Mouse (Mus musculus) CH12.LX (cell line): ENCODE measurements around the gene Slc26a1. TPM values are rescaled to one million over a fixed set of nuclear protein-coding genes. Genes with fewer than 3 reads are reported as not detected.

Experiments used
- DNase-seq: peaks from one replicate; pipeline ENCODE4 v3.0.0-alpha.2; 2013; ENCODE audit errors: extremely low read depth
- H3K27ac ChIP-seq: 2 replicates; pipeline ENCODE4 v1.5.1; 2012; ENCODE audit warnings: low read depth, mild to moderate bottlenecking, control low read depth, moderate library complexity; ENCODE audit not compliant: insufficient read depth
- H3K27me3 ChIP-seq: replicated peaks from 2 replicates; pipeline ENCODE3; 2012; ENCODE audit warnings: inconsistent platforms
- H3K36me3 ChIP-seq, 2 experiments: replicated peaks in 1 of 2; 2 replicates each; pipeline versions ENCODE3 to v1.6.1; 2012; ENCODE audit warnings: inconsistent platforms in 1 of 2, low read length in 1 of 2, mild to moderate bottlenecking in 1 of 2, mixed read lengths in 1 of 2, moderate library complexity in 1 of 2; ENCODE audit not compliant: control insufficient read depth in 1 of 2, insufficient read depth in 1 of 2
- H3K4me1 ChIP-seq, 2 experiments: 2 replicates each; pipeline ENCODE4 v1.6.1; 2012; ENCODE audit warnings: inconsistent platforms in 1 of 2, moderate library complexity in 1 of 2; ENCODE audit not compliant: insufficient read depth in 2 of 2, control insufficient read depth in 1 of 2
- H3K4me2 ChIP-seq: 2 replicates; pipeline ENCODE4 v1.6.1; 2012; ENCODE audit warnings: low read depth, mild to moderate bottlenecking, control low read depth; ENCODE audit not compliant: poor library complexity, insufficient read depth, severe bottlenecking
- H3K4me3 ChIP-seq, 3 experiments: fragments of 150-350 bp in 1 of 3; sonication (generic) in 1 of 3; replicated peaks in 1 of 3; 2 replicates each; pipeline versions ENCODE3 to v1.5.1; 2011 to 2012; ENCODE audit warnings: low read depth in 2 of 3, low read length in 2 of 3, mild to moderate bottlenecking in 2 of 3, moderate library complexity in 2 of 3, control low read depth in 1 of 3, improper control_type of control experiment in 1 of 3, inconsistent platforms in 1 of 3, mixed read lengths in 1 of 3; ENCODE audit not compliant: poor library complexity in 1 of 3
- H3K79me2 ChIP-seq: replicated peaks from 2 replicates; pipeline ENCODE4 v1.6.1; 2012; ENCODE audit warnings: mild to moderate bottlenecking, moderate library complexity; ENCODE audit not compliant: control insufficient read depth, poor library complexity, insufficient read depth, severe bottlenecking; ENCODE audit errors: extremely low read depth
- H3K9ac ChIP-seq: 2 replicates; pipeline ENCODE4 v1.6.1; 2012; ENCODE audit warnings: low read depth, mild to moderate bottlenecking, control low read depth, moderate library complexity; ENCODE audit not compliant: insufficient read depth
- H3K9me3 ChIP-seq: replicated peaks from 2 replicates; pipeline ENCODE3; 2012; ENCODE audit warnings: low read length, inconsistent platforms, mixed read lengths
- CHD1 ChIP-seq: IDR thresholded peaks from 2 replicates; pipeline ENCODE4 v1.6.1; 2012; ENCODE audit warnings: low read depth, low read length, improper control_type of control experiment, inconsistent platforms
- CHD2 ChIP-seq: IDR thresholded peaks from 2 replicates; pipeline ENCODE4 v1.6.1; 2011; ENCODE audit warnings: low read length, improper control_type of control experiment
- CTCF ChIP-seq, 2 experiments: IDR thresholded peaks in 1 of 2; conservative IDR thresholded peaks in 1 of 2; 2 replicates each; pipeline ENCODE4 v1.5.1; 2011 to 2012; ENCODE audit warnings: low read depth in 2 of 2, low read length in 2 of 2, improper control_type of control experiment in 1 of 2, inconsistent platforms in 1 of 2, mild to moderate bottlenecking in 1 of 2, moderate library complexity in 1 of 2
- EP300 ChIP-seq: IDR thresholded peaks from 2 replicates; pipeline ENCODE4 v1.6.1; 2011; ENCODE audit warnings: low read length, improper control_type of control experiment
- ETS1 ChIP-seq: conservative IDR thresholded peaks from 2 replicates; pipeline ENCODE4 v1.6.1; 2012; ENCODE audit warnings: low read depth, mild to moderate bottlenecking, inconsistent platforms, low read length, improper control_type of control experiment, moderate library complexity
- IRF4 ChIP-seq: IDR thresholded peaks from 2 replicates; pipeline ENCODE4 v1.6.1; 2014; ENCODE audit warnings: low read depth, mild to moderate bottlenecking, inconsistent platforms, low read length, improper control_type of control experiment
- JUN ChIP-seq: IDR thresholded peaks from 2 replicates; pipeline ENCODE4 v1.6.1; 2011; ENCODE audit warnings: low read depth, mild to moderate bottlenecking, low read length, improper control_type of control experiment, moderate library complexity; ENCODE audit not compliant: insufficient read depth
- JUND ChIP-seq: conservative IDR thresholded peaks from 2 replicates; pipeline ENCODE4 v1.6.1; 2011; ENCODE audit warnings: low read depth, low read length, improper control_type of control experiment
- KAT2A ChIP-seq: IDR thresholded peaks from 2 replicates; pipeline ENCODE4 v1.6.1; 2012; ENCODE audit warnings: low read length, improper control_type of control experiment, inconsistent platforms; ENCODE audit not compliant: insufficient replicate concordance
- MAFK ChIP-seq: IDR thresholded peaks from 2 replicates; pipeline ENCODE4 v1.6.1; 2011; ENCODE audit warnings: low read length, improper control_type of control experiment; ENCODE audit not compliant: insufficient replicate concordance
- MAX ChIP-seq: IDR thresholded peaks from 2 replicates; pipeline ENCODE4 v1.6.1; 2011; ENCODE audit warnings: low read length, improper control_type of control experiment
- MAZ ChIP-seq: IDR thresholded peaks from 2 replicates; pipeline ENCODE4 v1.6.1; 2012; ENCODE audit warnings: low read depth, mild to moderate bottlenecking, inconsistent platforms, low read length, improper control_type of control experiment, moderate library complexity
- MXI1 ChIP-seq: IDR thresholded peaks from 2 replicates; pipeline ENCODE4 v1.6.1; 2011; ENCODE audit warnings: mild to moderate bottlenecking, low read depth, low read length, improper control_type of control experiment
- NELFE ChIP-seq: IDR thresholded peaks from 2 replicates; pipeline ENCODE4 v1.6.1; 2011; ENCODE audit warnings: low read depth, low read length, improper control_type of control experiment
- PAX5 ChIP-seq: IDR thresholded peaks from 2 replicates; pipeline ENCODE4 v1.6.1; 2012; ENCODE audit warnings: low read length, inconsistent platforms, mixed read lengths
- POLR2A ChIP-seq: IDR thresholded peaks from 2 replicates; pipeline ENCODE4 v1.6.1; 2011; ENCODE audit warnings: low read depth, mild to moderate bottlenecking, improper control_type of control experiment, low read length
- RAD21 ChIP-seq: IDR thresholded peaks from 2 replicates; pipeline ENCODE4 v1.6.1; 2011; ENCODE audit warnings: low read depth, mild to moderate bottlenecking, low read length, improper control_type of control experiment, moderate library complexity
- SIN3A ChIP-seq: IDR thresholded peaks from 2 replicates; pipeline ENCODE4 v1.6.1; 2012; ENCODE audit warnings: low read length, improper control_type of control experiment, inconsistent platforms
- TBP ChIP-seq: conservative IDR thresholded peaks from 2 replicates; pipeline ENCODE4 v1.6.1; 2011; ENCODE audit warnings: low read depth, low read length, improper control_type of control experiment
- TCF12 ChIP-seq: IDR thresholded peaks from 2 replicates; pipeline ENCODE4 v1.6.1; 2014; ENCODE audit warnings: low read depth, mild to moderate bottlenecking, inconsistent platforms, low read length, improper control_type of control experiment
- UBTF ChIP-seq: IDR thresholded peaks from 2 replicates; pipeline ENCODE4 v1.6.1; 2012; ENCODE audit warnings: low read depth, mild to moderate bottlenecking, inconsistent platforms, low read length, improper control_type of control experiment, moderate library complexity
- ZC3H11A ChIP-seq: IDR thresholded peaks from 2 replicates; pipeline ENCODE4 v1.6.1; 2012; ENCODE audit warnings: low read depth, mild to moderate bottlenecking, inconsistent platforms, low read length, improper control_type of control experiment
- dilution Hi-C: fragments of 300-500 bp; cut with MboI; formaldehyde crosslinking; loops from 2 replicates; pipeline ENCODE4 v1.14.3; 2020; ENCODE audit warnings: low sequenced_read_pairs; ENCODE audit not compliant: extremely low pct_unique_long_range_greater_than_20kb, extremely low pct_ligation_motif_present
- in situ Hi-C: fragments of 300-500 bp; cut with MboI; formaldehyde crosslinking; loops from 3 replicates; pipeline ENCODE4 v1.14.3; 2019; ENCODE audit warnings: low sequenced_read_pairs, low pct_ligation_motif_present, low pct_unique_long_range_greater_than_20kb, mixed read lengths
- polyA plus RNA-seq: library from polyadenylated mRNA; unstranded; fragments of >175 nt; gene quantifications from 2 replicates; pipeline ENCODE4 v1.2.1, GENCODE M21; 2012; ENCODE audit warnings: low read depth; ENCODE audit not compliant: insufficient read length
- total RNA-seq, 2 experiments: library from RNA; depleted of rRNA; stranded (reverse); fragments of 300-350 nt in 1 of 2; fragments of >200 nt in 1 of 2; gene quantifications; 2 replicates each; pipeline ENCODE4 v1.2.3; 2012 to 2014

Slc26a1 gene
- total and polyA plus RNA-seq, 3 experiments, result 0.07 to 0.08 TPM; not detected in 1

GRCm38 (mm10) chr5:108678296-108678854 lies 3.0 kb upstream of the Slc26a1 start:
- Histone ChIP-seq H3K9ac (no peak overlapping the region), H3K4me3 (no peak overlapping the region), H3K27me3 (no peaks in the 10 kb centered on the region), H3K9me3 (no peaks in the 10 kb centered on the region), H3K79me2 (no peaks in the 10 kb centered on the region), H3K27ac (no peak overlapping the region), H3K4me1 (no peaks in the 10 kb centered on the region), H3K4me2 (no peak overlapping the region), H3K36me3 (peaks cover 5 to 61% of the 10 kb centered on the region in 2 experiments)
- no peak for DNase-seq
- TF ChIP-seq SIN3A (no peak), MAX (no peak), MXI1 (no peak), TCF12 (no peak), NELFE (no peak), KAT2A (no peak)
- dilution Hi-C loops, result no loop called here
- in situ Hi-C loops, result no loop called here

- Histone ChIP-seq H3K4me2 (no peak overlapping the region), H3K4me3 (no peak overlapping the region)
Observed at GRCm38 (mm10) chr5:108677605-108678295, 2.4 kb upstream of the Slc26a1 start.

DNA sequence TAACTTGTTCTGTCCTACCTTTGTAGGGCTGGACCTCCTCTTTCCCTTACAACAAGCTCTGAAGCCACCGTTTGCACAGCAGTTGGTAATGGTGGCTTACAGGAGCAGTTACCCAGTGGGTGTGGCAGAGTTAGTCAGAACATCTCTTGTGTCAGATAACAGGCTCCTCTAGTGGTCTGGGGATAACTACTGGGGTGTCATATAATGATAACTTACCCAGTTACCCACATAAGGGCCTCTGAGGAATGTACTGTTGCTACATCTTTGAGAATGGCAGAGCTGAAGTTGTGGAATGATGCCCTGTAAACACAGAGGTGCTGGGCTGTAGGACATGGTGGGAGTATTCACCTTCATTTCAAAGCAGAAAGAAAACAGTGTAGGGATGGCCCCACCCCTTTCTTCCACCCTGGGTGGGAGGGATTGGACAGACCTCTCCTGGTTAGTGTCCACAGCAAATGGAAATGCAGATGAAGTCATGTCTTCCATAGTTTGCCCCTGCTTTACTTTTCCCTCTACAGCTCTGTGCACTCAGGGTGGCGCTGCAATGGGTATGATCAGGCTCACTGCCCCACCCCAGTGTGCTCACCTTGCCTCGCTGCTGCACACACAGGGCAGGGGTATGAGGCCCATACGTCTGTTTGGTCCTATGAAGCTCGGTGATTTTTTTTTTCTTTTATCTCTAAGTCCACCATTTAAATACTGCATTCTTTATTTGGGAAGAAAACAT lies 1.6 kb upstream of the Slc26a1 start:
- Histone ChIP-seq H3K4me1 (no peaks in the 10 kb centered on the region), H3K9ac (no peak overlapping the region), H3K4me2 (no peak overlapping the region), H3K27ac (no peak overlapping the region), H3K4me3 (no peak overlapping the region), H3K9me3 (no peaks in the 10 kb centered on the region), H3K27me3 (no peaks in the 10 kb centered on the region), H3K36me3 (peaks cover 9 to 63% of the 10 kb centered on the region in 2 experiments), H3K79me2 (no peaks in the 10 kb centered on the region)
- TF ChIP-seq EP300, result no peak
- no peak for TF ChIP-seq CHD1
- no peak for TF ChIP-seq MAX
- TF ChIP-seq POLR2A, result no peak
- TF ChIP-seq UBTF, result no peak
- no peak for TF ChIP-seq MAZ
- no peak for TF ChIP-seq JUN
- no peak for TF ChIP-seq RAD21
- TF ChIP-seq CTCF (conservative IDR thresholded peaks at IDR 0.05 in 1 of 2, IDR thresholded peaks at IDR 0.05 in 1 of 2; ENCODE audit: low read depth in 2 of 2, low read length in 2 of 2), result no peak
- no peak for TF ChIP-seq ZC3H11A
- TF ChIP-seq ETS1, result no peak
- TF ChIP-seq CHD2, result no peak
- TF ChIP-seq JUND, result no peak
- TF ChIP-seq PAX5, result no peak
- no peak for TF ChIP-seq MAFK
- TF ChIP-seq TBP, result no peak
- no peak for DNase-seq
- dilution Hi-C loops (no loop called here), in situ Hi-C loops (no loop called here)

More at GRCm38 (mm10) chr5:108677605-108678295, 2.4 kb upstream of the Slc26a1 start:
- no peaks in the 10 kb centered on the region for H3K27me3 ChIP-seq
- H3K9ac ChIP-seq, result no peak overlapping the region
- H3K27ac ChIP-seq, result no peak overlapping the region
- peaks cover 5 to 61% of the 10 kb centered on the region in 2 experiments for H3K36me3 ChIP-seq
- TF ChIP-seq CHD1, result no peak
- TF ChIP-seq TCF12, result no peak
- TF ChIP-seq IRF4, result no peak
- dilution Hi-C loops (no loop called here), in situ Hi-C loops (no loop called here)
- no peaks in the 10 kb centered on the region for H3K4me1 ChIP-seq
- no peaks in the 10 kb centered on the region for H3K79me2 ChIP-seq
- no peaks in the 10 kb centered on the region for H3K9me3 ChIP-seq
- no peak for DNase-seq
